Mouse (Mus musculus): Measurements from ENCODE around the gene Hsdl2. TPM values are rescaled to one million over a fixed set of nuclear protein-coding genes. Genes with fewer than 3 reads are reported as not detected.
"Not testable (repeated sequence)": the region's sequence is repeated elsewhere in the genome, so short reads cannot be mapped to it uniquely, and the experiment has no call there.

The Hsdl2 gene
- 10 to 100 TPM; 21.8 to 22.7 TPM for total RNA-seq (2021)

DNA sequence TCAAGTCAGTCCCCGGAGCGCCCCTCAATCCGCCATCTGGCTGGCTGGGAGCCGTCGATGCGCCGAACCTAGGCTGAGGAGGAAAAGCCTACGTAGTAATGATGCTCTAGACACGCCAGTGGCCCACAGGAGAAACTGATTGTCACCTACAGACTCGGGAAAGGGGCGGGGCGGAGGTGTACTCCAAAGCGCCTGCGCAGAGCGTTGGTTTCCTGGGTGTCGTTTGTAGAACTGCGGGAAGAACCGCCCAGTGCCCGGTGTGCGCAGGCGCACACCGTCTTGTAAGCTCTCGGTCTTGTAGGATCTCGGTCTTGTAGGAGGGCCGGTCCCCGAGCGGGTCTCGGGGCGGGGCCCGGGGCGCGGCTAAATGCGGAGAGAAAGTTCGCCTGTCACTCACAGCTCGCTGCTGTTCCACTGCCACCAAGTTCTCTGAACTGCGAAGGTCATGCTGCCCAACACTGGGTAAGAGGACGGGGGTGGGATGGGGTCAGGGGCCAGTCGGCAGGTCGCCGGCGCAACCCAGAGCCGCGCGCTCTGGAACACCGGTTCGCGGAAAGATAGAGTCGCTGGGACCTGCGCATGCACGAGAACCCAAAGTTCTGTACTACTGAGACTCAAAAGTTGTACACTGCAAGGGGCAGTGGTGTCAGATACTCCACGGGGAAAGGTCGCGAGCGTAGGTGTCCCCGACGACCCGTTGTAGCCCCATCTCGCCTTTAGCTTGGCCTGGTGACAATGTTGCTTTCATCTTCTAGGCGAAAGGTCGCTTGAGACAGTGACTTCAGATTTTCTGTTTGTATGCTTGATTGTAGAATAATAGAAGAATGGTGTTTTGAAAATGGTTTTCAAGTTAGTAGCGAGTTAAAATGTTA, at the start of gene Hsdl2:
Gene Hsdl2 (plus strand): TSS at position 250 of the 872 bp plus-strand sequence.
- intact Hi-C loops (cut with DNase I) = no loop called here
- peak; percentile 96 to 97 for DNase-seq (ENCODE audit: extremely low spot score in 1 of 2, low spot score in 2 of 2)

DNA sequence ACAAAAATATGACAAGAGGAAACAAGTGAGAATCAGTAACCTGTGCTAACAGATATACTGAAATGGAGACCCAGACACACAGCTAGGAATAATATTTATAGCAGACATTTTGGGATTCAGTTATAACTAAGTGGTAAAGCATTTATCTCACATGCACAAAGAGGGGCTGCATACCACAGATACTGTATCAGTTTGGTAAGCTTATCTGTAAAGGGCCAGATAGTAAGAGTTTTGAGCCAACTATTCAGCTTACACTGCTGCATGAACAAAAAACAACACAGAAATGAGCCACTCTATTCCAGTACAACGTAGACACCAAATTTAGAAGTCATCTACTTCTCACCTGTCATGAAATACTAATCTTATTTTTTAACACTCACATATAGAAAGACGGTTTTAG, 48.1 kb upstream of the Hsdl2 start:
- no peak for DNase-seq (ENCODE audit: extremely low spot score in 1 of 2, low spot score in 2 of 2)
- intact Hi-C loops (cut with DNase I) = no loop called here

DNA sequence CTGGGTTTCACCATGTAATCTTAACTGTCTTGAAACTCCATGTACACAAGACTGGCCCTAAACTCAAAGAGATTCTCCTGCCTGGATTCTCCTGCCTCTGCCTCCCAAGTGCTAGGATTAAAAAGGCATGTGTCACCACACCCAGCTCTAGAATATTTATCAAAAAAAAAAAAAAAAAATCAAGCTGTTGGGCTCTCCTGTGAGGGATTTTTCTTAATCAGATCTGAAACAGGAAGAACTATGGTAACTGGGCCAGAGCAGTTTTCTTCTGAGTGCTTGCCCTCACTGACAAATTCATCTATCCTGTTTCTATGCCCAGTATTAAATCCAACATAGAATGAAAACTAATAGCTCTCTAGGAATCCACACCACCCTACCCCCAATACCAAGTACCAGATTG, 45.7 kb upstream of the Hsdl2 start:
- intact Hi-C loops (cut with DNase I) = no loop called here

DNA sequence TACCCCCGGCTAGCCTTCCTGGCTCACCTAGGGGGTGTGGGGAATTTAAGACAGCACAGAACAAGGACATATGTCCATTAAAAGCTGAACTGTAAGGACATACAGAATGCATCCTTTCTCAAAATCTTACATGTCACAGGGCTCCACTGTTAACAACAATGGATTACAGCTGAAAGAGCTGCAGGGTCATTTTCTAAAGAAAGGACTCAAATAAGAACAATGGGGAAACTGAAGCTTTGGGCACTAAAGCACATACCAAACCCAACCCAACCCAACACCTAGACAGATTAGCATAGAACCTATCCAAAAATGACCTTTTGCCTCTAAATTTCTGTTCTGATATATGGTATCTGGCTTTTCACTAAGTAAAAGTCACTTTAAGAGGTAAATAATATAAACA, 45.1 kb upstream of the Hsdl2 start:
- intact Hi-C loops (cut with DNase I) = no loop called here
- DNase-seq (ENCODE audit: extremely low spot score in 1 of 2, low spot score in 2 of 2) = no peak

More for the DNA sequence above, 45.7 kb upstream of the Hsdl2 start:
- no peak for DNase-seq (ENCODE audit: extremely low spot score in 1 of 2, low spot score in 2 of 2)

DNA sequence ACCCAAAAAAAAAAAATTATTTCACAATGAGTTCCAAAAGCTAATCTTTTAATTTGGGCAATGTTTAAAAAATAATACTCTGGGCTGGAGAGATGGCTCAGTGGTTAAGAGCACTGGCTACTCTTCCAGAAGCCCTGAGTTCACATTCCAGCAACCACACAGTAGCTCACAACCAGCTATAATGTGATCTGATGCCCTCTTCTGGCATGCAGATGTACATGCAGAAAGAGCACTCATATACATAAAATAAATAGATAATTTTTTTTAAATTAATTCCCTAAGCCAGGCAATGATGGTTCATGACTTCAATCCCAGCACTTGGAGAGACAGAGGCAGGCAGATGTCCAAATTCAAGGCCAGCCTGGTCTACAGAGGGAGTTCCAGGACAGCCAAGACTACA, 38.4 kb upstream of the Hsdl2 start:
- intact Hi-C loops (cut with DNase I) = no loop called here
- DNase-seq (ENCODE audit: extremely low spot score in 1 of 2, low spot score in 2 of 2) = no peak

DNA sequence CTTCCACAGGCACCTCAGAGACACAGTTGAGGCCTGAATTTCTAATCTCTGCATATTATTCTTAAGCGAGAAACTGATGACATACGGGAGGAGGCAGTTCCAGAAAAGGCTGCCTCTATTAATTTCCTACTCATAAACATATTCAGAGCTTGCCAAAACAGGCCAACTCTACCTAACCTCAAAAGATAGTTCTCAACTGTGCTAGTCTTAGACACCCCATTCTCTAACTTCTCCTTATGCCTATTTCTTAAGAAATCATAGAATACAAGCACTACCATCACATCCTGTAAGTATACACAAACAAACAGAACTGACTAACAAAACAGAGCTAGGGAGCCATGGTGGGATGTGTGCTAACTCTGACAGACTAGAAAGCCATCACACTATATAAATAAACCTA, 36.7 kb upstream of the Hsdl2 start:
- intact Hi-C loops (cut with DNase I) = loop anchor here (5.0 kb wide), 2 partner anchors 77 to 162 kb away; no protein-coding TSS in a partner anchor
- DNase-seq (ENCODE audit: extremely low spot score in 1 of 2, low spot score in 2 of 2) = no peak

DNA sequence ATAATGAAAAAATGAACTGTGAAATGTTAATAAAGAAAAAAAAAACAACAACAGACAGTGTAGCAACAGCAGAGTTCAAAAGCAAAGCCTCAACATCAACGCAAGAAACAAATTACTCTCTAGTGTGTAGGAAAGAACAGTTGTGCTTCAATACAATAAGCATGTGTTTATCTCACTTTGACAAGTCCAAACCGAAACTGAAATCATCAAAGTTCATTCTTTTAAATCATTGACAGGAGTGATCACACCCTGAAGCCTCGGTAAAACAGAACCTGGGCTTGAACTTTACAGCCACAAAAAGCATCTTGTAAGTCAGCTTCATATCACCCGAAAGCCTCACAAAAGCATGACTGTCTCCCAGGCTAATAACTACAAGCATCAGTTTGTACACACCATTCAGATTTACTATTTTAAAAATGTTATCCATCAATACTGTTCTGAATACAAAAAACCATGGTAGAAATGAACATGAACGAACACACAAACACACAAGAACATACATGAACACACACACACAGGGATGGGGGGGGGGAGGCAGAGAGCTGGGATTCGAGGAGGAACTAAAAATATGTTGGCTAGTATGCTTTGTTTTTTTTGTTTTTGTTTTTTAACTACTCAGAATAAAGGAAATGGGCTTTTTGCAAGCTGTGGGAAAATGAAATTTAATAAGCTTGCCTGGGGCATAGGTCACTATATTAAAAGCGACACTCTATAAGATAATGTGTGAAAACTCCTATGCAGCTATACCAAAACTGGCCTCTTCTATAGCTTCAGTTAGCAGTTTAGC, 34.9 kb upstream of the Hsdl2 start:
- intact Hi-C loops (cut with DNase I) = loop anchor here (5.0 kb wide), 2 partner anchors 79 to 164 kb away; no protein-coding TSS in a partner anchor
- DNase-seq (ENCODE audit: extremely low spot score in 1 of 2, low spot score in 2 of 2) = no peak

DNA sequence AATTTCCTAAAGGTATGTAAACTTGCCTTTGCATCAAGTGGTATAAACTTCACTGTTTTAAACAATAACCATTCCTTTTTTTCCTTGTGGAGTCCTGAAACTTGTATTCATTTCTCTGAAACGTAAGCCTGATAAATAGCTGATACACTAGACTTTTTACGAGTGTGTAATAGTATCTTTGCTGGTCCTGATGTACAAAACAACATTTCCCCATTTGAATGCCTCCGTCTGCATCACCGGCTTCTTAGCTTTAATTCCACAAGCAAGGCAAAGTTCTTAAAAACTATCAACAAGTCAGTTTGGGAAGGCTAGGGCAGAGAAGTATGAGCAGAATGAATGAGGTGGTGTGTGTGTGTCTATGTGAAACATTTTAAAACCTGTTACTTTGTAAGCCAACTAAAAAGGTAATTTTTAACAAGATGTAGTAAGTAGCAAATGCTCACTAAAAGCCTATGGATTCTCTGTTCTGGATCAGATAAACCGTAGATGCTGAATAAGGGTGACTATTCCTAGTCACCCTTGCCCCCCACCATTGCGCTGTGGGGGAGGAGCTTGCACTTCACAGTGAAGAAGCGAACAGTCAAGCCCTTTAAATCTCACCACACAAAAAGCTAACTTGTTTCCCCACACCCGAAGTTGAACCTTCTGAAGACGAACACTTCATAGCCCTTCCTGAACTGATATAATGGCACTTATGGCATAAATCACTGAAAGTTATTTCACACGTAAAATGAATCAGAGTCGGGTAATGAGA, 34.0 kb upstream of the Hsdl2 start:
- intact Hi-C loops (cut with DNase I) = loop anchor here (5.0 kb wide), 2 partner anchors 80 to 165 kb away; no protein-coding TSS in a partner anchor
- no peak for DNase-seq (ENCODE audit: extremely low spot score in 1 of 2, low spot score in 2 of 2)

DNA sequence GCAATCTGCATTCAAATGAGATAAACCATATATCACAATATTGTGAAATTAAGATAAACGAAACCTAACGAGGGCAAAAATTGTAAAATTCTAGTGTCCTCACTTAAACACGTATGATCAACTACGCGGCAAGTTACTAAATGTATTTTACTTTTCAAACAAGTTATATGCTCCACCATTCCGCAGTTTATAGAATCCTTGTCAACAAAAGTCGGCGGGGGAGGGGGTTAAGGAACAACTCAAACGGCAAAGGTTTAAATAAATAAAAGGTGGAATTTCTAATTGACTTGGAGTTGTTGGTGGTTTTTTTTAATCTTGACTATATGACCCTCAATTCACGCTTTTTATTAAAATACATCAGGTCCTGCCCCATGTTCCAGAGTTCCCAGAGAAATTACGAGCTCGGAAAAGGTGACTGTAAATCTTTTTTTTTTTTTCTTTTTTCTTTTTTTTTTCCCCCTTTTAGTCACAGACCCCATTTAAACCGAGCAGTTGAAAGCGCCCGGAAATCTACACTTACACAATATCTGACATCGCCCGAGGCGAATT, 33.3 kb upstream of the Hsdl2 start:
- DNase-seq (ENCODE audit: extremely low spot score in 1 of 2, low spot score in 2 of 2) = no peak
- intact Hi-C loops (cut with DNase I) = loop anchor here (5.0 kb wide), 2 partner anchors 81 to 166 kb away; no protein-coding TSS in a partner anchor

DNA sequence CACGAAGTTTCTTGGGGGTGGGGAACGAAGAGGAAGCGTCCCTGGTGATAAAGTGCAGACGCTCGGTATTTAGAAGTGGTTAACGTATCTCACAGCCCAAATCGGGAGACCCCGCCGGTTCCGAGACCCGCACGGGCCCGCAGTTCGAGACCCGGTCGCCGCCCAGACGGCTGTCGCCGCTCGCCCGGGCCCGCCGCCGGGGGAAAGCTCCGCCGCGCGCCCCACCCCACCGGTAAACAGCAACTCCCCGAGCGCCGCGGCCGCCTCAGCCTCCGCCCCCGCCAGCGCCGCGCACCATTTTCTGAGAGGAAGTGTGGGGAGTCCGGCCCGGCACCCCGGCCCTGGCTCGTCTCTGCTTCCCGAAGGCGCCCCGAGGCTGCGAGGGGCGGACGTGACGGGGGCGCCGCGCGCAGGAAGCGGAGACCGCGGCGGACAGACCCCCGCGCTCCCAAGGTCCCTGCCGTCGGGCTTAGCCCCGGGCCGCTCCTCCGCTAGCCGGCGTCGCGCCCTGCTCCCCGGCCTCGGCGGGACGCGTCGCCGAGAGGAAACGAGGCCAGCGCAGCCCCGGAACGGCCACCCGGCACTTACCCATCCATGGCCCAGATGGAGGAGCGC, 32.7 kb upstream of the Hsdl2 start:
- DNase-seq (ENCODE audit: extremely low spot score in 1 of 2, low spot score in 2 of 2) = peak; percentile 35 to 87
- intact Hi-C loops (cut with DNase I) = loop anchor here (5.0 kb wide), 2 partner anchors 81 to 166 kb away; no protein-coding TSS in a partner anchor

DNA sequence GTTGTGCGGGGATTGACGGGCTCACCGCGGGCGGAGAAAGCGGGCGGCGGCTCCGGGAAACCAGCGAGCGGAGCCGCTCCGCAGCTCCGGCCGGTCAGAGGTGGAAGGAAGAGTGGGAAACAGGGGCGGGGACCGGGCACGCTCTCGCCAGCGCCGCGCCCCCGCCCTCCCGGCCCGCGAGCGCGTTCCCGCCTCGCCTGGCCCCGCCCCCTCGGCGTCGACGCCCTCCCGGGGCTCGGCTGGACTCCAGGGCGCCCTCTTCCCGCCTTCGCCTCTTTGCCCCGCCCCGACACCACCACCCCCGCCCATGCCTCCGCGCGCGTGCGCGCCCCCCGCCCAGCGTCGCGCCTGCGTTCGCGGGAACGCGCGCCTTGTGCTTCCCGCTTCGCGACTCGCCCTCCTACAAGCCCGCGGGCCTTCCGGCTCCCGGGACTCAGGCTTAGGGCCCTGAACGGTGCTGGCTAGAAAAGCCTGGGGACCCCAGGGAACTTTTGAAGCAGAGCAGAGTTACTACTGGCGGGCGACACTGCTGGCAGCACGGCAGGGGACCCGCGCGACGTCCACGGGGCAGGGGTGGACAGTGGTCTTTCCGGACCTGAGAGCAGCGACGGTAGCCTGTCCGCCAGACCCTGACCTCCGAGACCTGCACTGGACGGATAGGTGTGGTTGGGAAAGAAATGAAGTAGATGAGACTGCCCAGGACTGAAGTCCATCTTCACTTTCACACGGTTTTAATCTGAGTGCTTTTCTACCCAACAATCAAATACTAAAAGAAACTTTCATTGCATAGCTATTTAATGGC, 32.0 kb upstream of the Hsdl2 start, which contains the start of gene Ptbp3:
Gene Ptbp3 (minus strand): TSS at position 190 of the 802 bp plus-strand sequence.
- DNase-seq (ENCODE audit: extremely low spot score in 1 of 2, low spot score in 2 of 2) = peak; percentile 76 to 95
- intact Hi-C loops (cut with DNase I) = loop anchor here (5.0 kb wide), 2 partner anchors 82 to 167 kb away; no protein-coding TSS in a partner anchor

DNA sequence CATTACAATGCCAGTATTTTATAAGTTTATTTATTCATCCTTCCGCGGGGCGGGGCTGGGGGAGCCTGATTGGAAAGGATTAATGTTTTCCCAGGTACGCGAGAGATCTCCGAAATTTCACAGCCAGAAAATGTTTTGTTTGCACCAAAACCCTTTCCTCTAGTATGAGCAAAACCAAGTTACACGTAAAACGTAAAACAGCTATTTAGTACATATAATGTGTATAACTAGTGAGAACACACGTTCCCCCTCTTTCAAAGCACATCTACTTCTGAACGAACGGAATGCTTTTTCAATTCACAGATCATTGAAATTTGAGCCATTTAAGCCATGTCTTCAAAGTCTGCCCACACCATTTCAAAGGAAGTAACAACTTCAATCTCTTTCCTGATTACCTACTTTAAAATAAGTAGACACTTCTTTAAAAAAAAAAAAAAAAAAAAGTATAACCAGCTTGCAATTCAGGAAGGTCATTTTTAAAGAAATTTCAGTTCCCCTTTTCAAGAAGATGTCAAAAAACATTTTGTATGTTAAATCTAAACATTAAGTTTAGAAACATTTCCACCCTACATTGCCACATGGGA, 31.3 kb upstream of the Hsdl2 start:
- DNase-seq (ENCODE audit: extremely low spot score in 1 of 2, low spot score in 2 of 2) = no peak
- intact Hi-C loops (cut with DNase I) = loop anchor here (5.0 kb wide), 3 partner anchors 83 to 453 kb away; no protein-coding TSS in a partner anchor

DNA sequence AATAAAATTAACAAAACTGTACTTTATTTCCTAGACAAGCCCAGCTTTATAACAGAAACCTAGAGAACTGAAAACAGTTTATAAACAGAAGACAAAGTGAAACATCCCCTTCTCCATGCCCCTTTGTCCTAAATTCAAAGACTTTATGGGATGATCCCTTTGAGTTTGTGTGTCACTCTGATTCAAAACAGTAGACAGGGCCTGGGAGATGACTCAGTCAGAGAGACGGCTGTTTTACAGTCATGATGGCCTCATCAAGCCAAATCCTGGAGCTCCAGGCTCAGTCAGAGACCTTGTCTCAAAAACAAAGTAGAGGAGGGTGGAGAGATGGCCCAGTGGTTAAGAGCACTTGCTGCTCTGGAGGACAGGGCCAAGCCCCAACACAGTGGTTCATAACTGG, 29.5 kb upstream of the Hsdl2 start:
- no peak for DNase-seq (ENCODE audit: extremely low spot score in 1 of 2, low spot score in 2 of 2)
- intact Hi-C loops (cut with DNase I) = loop anchor here (5.0 kb wide), 1 partner anchor 455 kb away; no protein-coding TSS in a partner anchor

DNA sequence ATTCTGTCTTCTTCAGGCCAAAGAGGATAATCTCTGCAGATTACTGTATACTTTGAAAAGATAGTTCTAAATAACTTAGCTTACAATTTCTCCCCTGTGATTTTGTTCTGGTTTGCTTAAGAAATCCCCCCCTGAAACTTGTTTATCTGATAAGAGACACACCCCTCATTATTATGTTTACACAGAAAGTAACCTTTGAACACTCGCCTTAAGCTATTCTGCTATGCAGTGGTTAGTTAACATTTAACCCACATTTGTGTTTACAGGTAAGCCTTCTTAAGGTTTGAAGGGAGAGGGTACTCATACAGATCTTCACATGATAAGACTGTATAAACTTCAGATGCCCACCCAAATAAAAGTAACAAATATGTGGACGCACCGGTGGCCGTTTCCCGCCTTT, 28.5 kb upstream of the Hsdl2 start:
- intact Hi-C loops (cut with DNase I) = loop anchor here (5.0 kb wide), 1 partner anchor 456 kb away; no protein-coding TSS in a partner anchor
- no peak for DNase-seq (ENCODE audit: extremely low spot score in 1 of 2, low spot score in 2 of 2)

DNA sequence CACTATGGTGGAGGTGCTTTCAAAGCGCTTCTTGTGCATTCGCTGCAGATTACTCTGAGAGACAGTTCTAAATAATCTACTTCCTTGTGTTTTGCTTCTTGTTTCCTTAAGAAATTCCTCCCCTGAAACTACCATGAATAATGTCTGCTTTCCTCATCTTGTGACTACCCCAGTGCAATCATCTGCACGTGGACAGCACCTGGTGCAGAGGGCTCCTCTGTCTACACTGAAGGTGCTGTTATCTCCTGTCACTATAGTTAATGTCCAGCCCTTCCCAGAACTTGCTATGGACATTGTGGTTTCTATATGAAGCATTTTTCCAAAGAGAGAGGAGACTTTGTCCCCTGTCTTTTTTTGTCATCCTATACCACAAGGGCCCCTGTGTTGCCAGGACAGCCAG, 27.8 kb upstream of the Hsdl2 start:
- intact Hi-C loops (cut with DNase I) = loop anchor here (5.0 kb wide), 1 partner anchor 456 kb away; no protein-coding TSS in a partner anchor
- no peak for DNase-seq (ENCODE audit: extremely low spot score in 1 of 2, low spot score in 2 of 2)

DNA sequence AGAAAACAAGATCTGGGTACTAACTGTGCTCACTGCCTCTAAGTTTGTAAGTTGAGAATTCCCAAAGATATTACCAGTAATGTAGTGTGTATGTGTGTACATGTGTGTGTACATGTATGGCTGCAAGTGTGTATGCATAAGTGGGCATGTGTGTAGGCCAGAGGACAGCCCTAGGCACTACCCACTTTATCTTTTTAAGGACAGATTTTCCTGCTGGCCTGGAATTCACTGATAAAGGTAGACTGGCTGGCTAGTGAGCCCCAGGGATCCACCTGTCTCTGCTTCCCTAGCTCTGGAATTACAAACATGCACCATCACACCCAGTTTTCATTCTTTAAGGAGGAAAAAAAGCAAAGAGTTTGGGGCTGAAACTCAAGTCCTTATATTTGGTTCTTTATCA, 26.2 kb upstream of the Hsdl2 start:
- no peak for DNase-seq (ENCODE audit: extremely low spot score in 1 of 2, low spot score in 2 of 2)
- intact Hi-C loops (cut with DNase I) = no loop called here

DNA sequence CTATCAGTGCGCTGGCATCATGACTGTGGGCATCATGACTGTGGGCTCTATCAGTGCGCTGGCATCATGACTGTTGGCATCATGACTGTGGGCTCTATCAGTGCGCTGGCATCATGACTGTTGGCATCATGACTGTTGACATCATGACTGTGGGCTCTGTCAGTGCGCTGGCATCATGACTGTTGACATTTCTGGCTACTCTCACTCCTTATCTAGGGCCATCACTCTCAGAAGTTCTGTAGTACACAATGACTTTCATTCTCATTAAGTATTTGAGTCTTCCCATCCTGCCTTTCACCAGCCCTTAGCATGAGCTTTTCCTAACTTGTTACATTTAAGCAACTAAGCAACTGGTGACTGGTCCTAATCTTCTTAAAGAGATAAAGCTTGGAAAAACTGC, 24.0 kb upstream of the Hsdl2 start:
- intact Hi-C loops (cut with DNase I); DNase-seq (ENCODE audit: extremely low spot score in 1 of 2, low spot score in 2 of 2): not testable (repeated sequence)

Data from left cerebral cortex, postnatal 10 days (tissue).